Mouse (Mus musculus): ENCODE measurements around the gene Noxa1. TPM values are rescaled to one million over a fixed set of nuclear protein-coding genes. Genes with fewer than 3 reads are reported as not detected.

Noxa1 gene
- polyA plus RNA-seq, 1 experiment from 2014 or later: not detected

- Histone ChIP-seq H3K27ac (replicated peaks; ENCODE audit: low read depth, low read length) (no peak overlapping the region), H3K4me3 (replicated peaks; ENCODE audit: low read depth, low read length) (no peak overlapping the region), H3K9ac (replicated peaks; ENCODE audit: low read length) (no peak overlapping the region), H3K9me3 (ENCODE audit: control insufficient read depth, low read length) (no peaks in the 10 kb centered on the region), H3K4me2 (ENCODE audit: low read length) (no peak overlapping the region), H3K4me1 (ENCODE audit: control insufficient read depth, insufficient read depth, low read length) (no peaks in the 10 kb centered on the region), H3K27me3 (ENCODE audit: control insufficient read depth, insufficient read depth, low read length) (no peaks in the 10 kb centered on the region), H3K36me3 (ENCODE audit: control insufficient read depth, insufficient read depth, low read length) (no peaks in the 10 kb centered on the region)
- ATAC-seq (ENCODE audit: low FRiP score, low TSS enrichment): no peak
- no peak for DNase-seq
Measured at GRCm38 (mm10) chr2:25109487-25109886, 14.5 kb upstream of the Noxa1 start.

- Histone ChIP-seq H3K36me3 (ENCODE audit: control insufficient read depth, insufficient read depth, low read length) (no peaks in the 10 kb centered on the region), H3K9me3 (ENCODE audit: control insufficient read depth, low read length) (no peaks in the 10 kb centered on the region), H3K4me1 (ENCODE audit: control insufficient read depth, insufficient read depth, low read length) (no peaks in the 10 kb centered on the region), H3K9ac (replicated peaks; ENCODE audit: low read length) (no peak overlapping the region), H3K27ac (replicated peaks; ENCODE audit: low read depth, low read length) (no peak overlapping the region), H3K4me3 (replicated peaks; ENCODE audit: low read depth, low read length) (no peak overlapping the region), H3K4me2 (ENCODE audit: low read length) (no peak overlapping the region), H3K27me3 (ENCODE audit: control insufficient read depth, insufficient read depth, low read length) (no peaks in the 10 kb centered on the region)
- WGBS: 81% methylated on average over 3 of the region's 3 CpGs
- ATAC-seq (ENCODE audit: low FRiP score, low TSS enrichment): no peak
- no peak for DNase-seq
Measured at GRCm38 (mm10) chr2:25106045-25106444, 11.1 kb upstream of the Noxa1 start.

GRCm38 (mm10) chr2:25104122-25104521, 9.2 kb upstream of the Noxa1 start:
- WGBS: 96% methylated on average over 2 of the region's 2 CpGs
- DNase-seq: no peak
- H3K4me3 ChIP-seq (replicated peaks; ENCODE audit: low read depth, low read length): no peak overlapping the region

GRCm38 (mm10) chr2:25099703-25100102, 4.8 kb upstream of the Noxa1 start:
- no peak overlapping the region for H3K27ac ChIP-seq (replicated peaks; ENCODE audit: low read depth, low read length)
- H3K4me2 ChIP-seq (ENCODE audit: low read length): no peak overlapping the region
- no peaks in the 10 kb centered on the region for H3K9me3 ChIP-seq (ENCODE audit: control insufficient read depth, low read length)
- DNase-seq (peak; percentile 51), ATAC-seq (ENCODE audit: low FRiP score, low TSS enrichment) (no peak)
- WGBS: 41% methylated on average over 3 of the region's 3 CpGs
- peaks cover 14% of the 10 kb centered on the region for H3K4me1 ChIP-seq (ENCODE audit: control insufficient read depth, insufficient read depth, low read length)
- H3K9ac ChIP-seq (replicated peaks; ENCODE audit: low read length): no peak overlapping the region
- H3K27me3 ChIP-seq (ENCODE audit: control insufficient read depth, insufficient read depth, low read length): no peaks in the 10 kb centered on the region
- H3K36me3 ChIP-seq (ENCODE audit: control insufficient read depth, insufficient read depth, low read length): no peaks in the 10 kb centered on the region
- H3K4me3 ChIP-seq (replicated peaks; ENCODE audit: low read depth, low read length): no peak overlapping the region

More at GRCm38 (mm10) chr2:25104122-25104521, 9.2 kb upstream of the Noxa1 start:
- no peak overlapping the region for H3K4me2 ChIP-seq (ENCODE audit: low read length)
- H3K9me3 ChIP-seq (ENCODE audit: control insufficient read depth, low read length): no peaks in the 10 kb centered on the region
- H3K36me3 ChIP-seq (ENCODE audit: control insufficient read depth, insufficient read depth, low read length): no peaks in the 10 kb centered on the region
- no peaks in the 10 kb centered on the region for H3K27me3 ChIP-seq (ENCODE audit: control insufficient read depth, insufficient read depth, low read length)
- ATAC-seq (ENCODE audit: low FRiP score, low TSS enrichment): no peak
- peaks cover 14% of the 10 kb centered on the region for H3K4me1 ChIP-seq (ENCODE audit: control insufficient read depth, insufficient read depth, low read length)
- H3K9ac ChIP-seq (replicated peaks; ENCODE audit: low read length): no peak overlapping the region
- H3K27ac ChIP-seq (replicated peaks; ENCODE audit: low read depth, low read length): no peak overlapping the region

DNA sequence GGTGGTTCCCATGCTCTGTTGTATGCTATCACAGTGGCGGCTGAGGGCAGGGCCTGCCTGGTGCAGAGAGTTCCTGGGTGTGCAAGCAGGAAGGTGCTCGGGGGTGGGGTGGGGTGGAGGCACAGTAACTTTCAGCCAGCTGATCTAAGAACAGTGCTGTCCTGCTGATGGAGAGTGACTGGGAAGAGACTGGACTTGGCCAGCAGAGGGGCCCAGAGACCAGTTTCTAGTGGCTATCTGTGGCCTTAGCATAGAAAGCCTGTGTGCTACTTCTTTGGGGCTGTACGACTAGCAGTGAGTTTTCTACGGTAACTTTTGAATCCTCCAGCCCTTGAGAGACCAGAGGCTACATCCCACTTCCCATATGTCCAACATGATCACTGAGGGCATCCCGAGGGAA, 4.0 kb upstream of the Noxa1 start:
- Histone ChIP-seq H3K27me3 (ENCODE audit: control insufficient read depth, insufficient read depth, low read length) (no peaks in the 10 kb centered on the region), H3K9me3 (ENCODE audit: control insufficient read depth, low read length) (no peaks in the 10 kb centered on the region), H3K4me1 (ENCODE audit: control insufficient read depth, insufficient read depth, low read length) (peaks cover 14% of the 10 kb centered on the region), H3K9ac (replicated peaks; ENCODE audit: low read length) (no peak overlapping the region), H3K36me3 (ENCODE audit: control insufficient read depth, insufficient read depth, low read length) (no peaks in the 10 kb centered on the region), H3K4me3 (replicated peaks; ENCODE audit: low read depth, low read length) (no peak overlapping the region), H3K27ac (replicated peaks; ENCODE audit: low read depth, low read length) (no peak overlapping the region), H3K4me2 (ENCODE audit: low read length) (no peak overlapping the region)
- ATAC-seq (ENCODE audit: low FRiP score, low TSS enrichment): no peak; the same call in 1 of the 2 replicates
- DNase-seq: peak; percentile 68
- WGBS: 38% methylated on average over 5 of the region's 5 CpGs

DNA sequence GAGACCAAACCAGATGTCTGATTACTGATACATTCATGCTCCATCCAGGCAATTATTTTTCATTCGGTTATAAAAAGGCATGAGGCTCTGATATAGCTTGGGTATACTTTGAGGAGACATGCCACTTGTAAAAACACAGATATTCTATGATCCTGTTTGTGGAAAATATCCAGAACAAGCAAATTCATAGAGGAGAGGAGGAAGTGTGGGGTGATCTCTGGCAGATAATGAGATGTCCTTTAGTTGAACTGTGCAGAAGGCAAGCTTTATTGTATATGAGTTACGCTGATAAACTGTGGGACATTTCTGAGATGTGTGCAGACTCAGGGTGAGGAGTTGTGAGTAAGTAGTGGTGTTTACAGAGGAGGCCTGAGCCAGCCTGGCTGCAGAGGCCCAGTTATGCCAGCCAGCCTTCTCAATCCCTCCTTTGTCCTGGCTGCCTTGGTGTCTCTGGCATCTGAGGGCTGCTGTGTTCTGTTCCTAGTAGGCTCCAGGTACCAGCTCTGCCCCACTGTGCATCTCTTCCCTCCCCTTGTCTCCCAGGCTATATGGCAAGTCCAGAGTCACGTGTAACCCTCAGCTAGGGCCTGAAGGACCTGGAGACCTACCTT, 3.2 kb upstream of the Noxa1 start:
- no peak overlapping the region for H3K4me3 ChIP-seq (replicated peaks; ENCODE audit: low read depth, low read length)
- no peak for DNase-seq
- H3K27ac ChIP-seq (replicated peaks; ENCODE audit: low read depth, low read length): no peak overlapping the region
- peaks cover 14% of the 10 kb centered on the region for H3K4me1 ChIP-seq (ENCODE audit: control insufficient read depth, insufficient read depth, low read length)
- H3K9me3 ChIP-seq (ENCODE audit: control insufficient read depth, low read length): no peaks in the 10 kb centered on the region
- H3K36me3 ChIP-seq (ENCODE audit: control insufficient read depth, insufficient read depth, low read length): no peaks in the 10 kb centered on the region
- ATAC-seq (ENCODE audit: low FRiP score, low TSS enrichment): no peak
- 84% methylated on average over 3 of the region's 3 CpGs for WGBS
- H3K9ac ChIP-seq (replicated peaks; ENCODE audit: low read length): no peak overlapping the region
- no peaks in the 10 kb centered on the region for H3K27me3 ChIP-seq (ENCODE audit: control insufficient read depth, insufficient read depth, low read length)
- H3K4me2 ChIP-seq (ENCODE audit: low read length): no peak overlapping the region

- WGBS: 47% methylated on average over 17 of the region's 17 CpGs
- Histone ChIP-seq H3K9ac (replicated peaks; ENCODE audit: low read length) (no peak overlapping the region), H3K36me3 (ENCODE audit: control insufficient read depth, insufficient read depth, low read length) (no peaks in the 10 kb centered on the region), H3K9me3 (ENCODE audit: control insufficient read depth, low read length) (no peaks in the 10 kb centered on the region), H3K27me3 (ENCODE audit: control insufficient read depth, insufficient read depth, low read length) (no peaks in the 10 kb centered on the region), H3K4me2 (ENCODE audit: low read length) (no peak overlapping the region), H3K4me1 (ENCODE audit: control insufficient read depth, insufficient read depth, low read length) (peaks cover 4% of the 10 kb centered on the region), H3K27ac (replicated peaks; ENCODE audit: low read depth, low read length) (no peak overlapping the region), H3K4me3 (replicated peaks; ENCODE audit: low read depth, low read length) (no peak overlapping the region)
- DNase-seq: no peak
- ATAC-seq (ENCODE audit: low FRiP score, low TSS enrichment): no peak
Measured at GRCm38 (mm10) chr2:25094785-25095108, 202 bp downstream of the Noxa1 start.

- WGBS: 93% methylated on average over 3 of the region's 3 CpGs
- no peak for DNase-seq
- no peaks in the 10 kb centered on the region for H3K4me1 ChIP-seq (ENCODE audit: control insufficient read depth, insufficient read depth, low read length)
Measured at GRCm38 (mm10) chr2:25088636-25089035, 6.3 kb downstream of the Noxa1 start.

GRCm38 (mm10) chr2:25087842-25088241, 7.1 kb downstream of the Noxa1 start:
- Histone ChIP-seq H3K4me2 (ENCODE audit: low read length) (no peak overlapping the region), H3K27me3 (ENCODE audit: control insufficient read depth, insufficient read depth, low read length) (no peaks in the 10 kb centered on the region), H3K9me3 (ENCODE audit: control insufficient read depth, low read length) (no peaks in the 10 kb centered on the region), H3K36me3 (ENCODE audit: control insufficient read depth, insufficient read depth, low read length) (no peaks in the 10 kb centered on the region), H3K4me3 (replicated peaks; ENCODE audit: low read depth, low read length) (no peak overlapping the region), H3K4me1 (ENCODE audit: control insufficient read depth, insufficient read depth, low read length) (no peaks in the 10 kb centered on the region), H3K9ac (replicated peaks; ENCODE audit: low read length) (no peak overlapping the region), H3K27ac (replicated peaks; ENCODE audit: low read depth, low read length) (no peak overlapping the region)
- WGBS: 97% methylated on average over 2 of the region's 2 CpGs
- DNase-seq (no peak), ATAC-seq (ENCODE audit: low FRiP score, low TSS enrichment) (no peak)

More at GRCm38 (mm10) chr2:25088636-25089035, 6.3 kb downstream of the Noxa1 start:
- H3K36me3 ChIP-seq (ENCODE audit: control insufficient read depth, insufficient read depth, low read length): no peaks in the 10 kb centered on the region
- no peak overlapping the region for H3K9ac ChIP-seq (replicated peaks; ENCODE audit: low read length)
- H3K9me3 ChIP-seq (ENCODE audit: control insufficient read depth, low read length): no peaks in the 10 kb centered on the region
- H3K27ac ChIP-seq (replicated peaks; ENCODE audit: low read depth, low read length): no peak overlapping the region
- H3K27me3 ChIP-seq (ENCODE audit: control insufficient read depth, insufficient read depth, low read length): no peaks in the 10 kb centered on the region
- no peak overlapping the region for H3K4me3 ChIP-seq (replicated peaks; ENCODE audit: low read depth, low read length)
- ATAC-seq (ENCODE audit: low FRiP score, low TSS enrichment): no peak
- H3K4me2 ChIP-seq (ENCODE audit: low read length): no peak overlapping the region

Data from midbrain, embryonic 14.5 days (tissue).